Mouse (Mus musculus) erythroblast, adult 5-6 weeks (primary cell): ENCODE measurements around the gene Olfr678. TPM values are rescaled to one million over a fixed set of nuclear protein-coding genes. Genes with fewer than 3 reads are reported as not detected.
"Not testable (repeated sequence)": the region's sequence is repeated elsewhere in the genome, so short reads cannot be mapped to it uniquely, and the experiment has no call there.

Source experiments
- ATAC-seq: replicated peaks from 2 replicates; pipeline ENCODE4 v1.8.0; 2016; ENCODE audit warnings: moderate number of reproducible peaks, mild to moderate bottlenecking, moderate TSS enrichment, inconsistent platforms; ENCODE audit not compliant: poor library complexity, low FRiP score, severe bottlenecking
- total RNA-seq, 2 experiments: library from RNA; stranded (forward) in 1 of 2; stranded (reverse) in 1 of 2; fragments of 150-400 nt in 1 of 2; fragments of 200-764, 138-1000 nt in 1 of 2; gene quantifications; 2 replicates each; pipeline versions ENCODE4 v1.2.3 to v1.2.4; 2015 to 2017; ENCODE audit warnings: low replicate concordance in 2 of 2

Gene Olfr678
- not detected in 2 replicates for total RNA-seq (2015; ENCODE audit: low replicate concordance)
- total RNA-seq (2017; ENCODE audit: low replicate concordance) = not detected in 2 replicates

- ATAC-seq = no peak
Measured at GRCm38 (mm10) chr7:105064175-105064574, at the start of gene Olfr678. Gene Olfr678, plus strand, starts transcription at chr7:105064475.

- ATAC-seq = no peak
Measured at GRCm38 (mm10) chr7:105022530-105022929, 41.7 kb upstream of the Olfr678 start.

GRCm38 (mm10) chr7:105028360-105028759 is 35.9 kb upstream of the Olfr678 start, which contains the start of gene Olfr675:
Gene Olfr675, minus strand, starts transcription at chr7:105028460.
- no peak for ATAC-seq

- ATAC-seq = no peak
Measured at GRCm38 (mm10) chr7:105032398-105032797, 31.9 kb upstream of the Olfr678 start, which contains the start of gene Olfr676. Gene Olfr676, plus strand, starts transcription at chr7:105032698.

- ATAC-seq = not testable (repeated sequence)
Measured at GRCm38 (mm10) chr7:105033836-105034235, 30.4 kb upstream of the Olfr678 start.

- ATAC-seq = no peak
Measured at GRCm38 (mm10) chr7:105058951-105059350, 5.3 kb upstream of the Olfr678 start.

GRCm38 (mm10) chr7:105080905-105081304 is 16.6 kb downstream of the Olfr678 start, which contains the start of gene Olfr679:
Gene Olfr679, plus strand, starts transcription at chr7:105081205.
- ATAC-seq = no peak

GRCm38 (mm10) chr7:105092717-105093116 is 28.4 kb downstream of the Olfr678 start, which contains the start of gene Olfr680-ps1:
Gene Olfr680-ps1, minus strand, starts transcription at chr7:105092817.
- ATAC-seq = not testable (repeated sequence)

- no peak for ATAC-seq
Measured at GRCm38 (mm10) chr7:105116536-105116935, 52.3 kb downstream of the Olfr678 start, which contains the start of gene Olfr681. Gene Olfr681, plus strand, starts transcription at chr7:105116836.

Other genes starting within 250 kb of the Olfr678 start
- gene Usp17lb, start 221.9 kb upstream of the Olfr678 start, total RNA-seq (2015; ENCODE audit: low replicate concordance) = not detected in 2 replicates
- not detected in 2 replicates for gene Usp17lb, start 221.9 kb upstream of the Olfr678 start, total RNA-seq (2017; ENCODE audit: low replicate concordance)
- gene Usp17la, start 207.5 kb upstream of the Olfr678 start, total RNA-seq (2015; ENCODE audit: low replicate concordance) = not detected in 2 replicates
- gene Usp17la, start 207.5 kb upstream of the Olfr678 start, total RNA-seq (2017; ENCODE audit: low replicate concordance) = not detected in 2 replicates
- not detected in 2 replicates for gene Olfr665, start 186.4 kb upstream of the Olfr678 start, total RNA-seq (2015; ENCODE audit: low replicate concordance)
- not detected in 2 replicates for gene Olfr665, start 186.4 kb upstream of the Olfr678 start, total RNA-seq (2017; ENCODE audit: low replicate concordance)
- gene Olfr666, start 168.5 kb upstream of the Olfr678 start, total RNA-seq (2015; ENCODE audit: low replicate concordance) = not detected in 2 replicates
- not detected in 2 replicates for gene Olfr666, start 168.5 kb upstream of the Olfr678 start, total RNA-seq (2017; ENCODE audit: low replicate concordance)
- gene Olfr667, start 143.0 kb upstream of the Olfr678 start, total RNA-seq (2015; ENCODE audit: low replicate concordance) = not detected in 2 replicates
- not detected in 2 replicates for gene Olfr667, start 143.0 kb upstream of the Olfr678 start, total RNA-seq (2017; ENCODE audit: low replicate concordance)
- gene Olfr668, start 136.4 kb upstream of the Olfr678 start, total RNA-seq (2015; ENCODE audit: low replicate concordance) = not detected in 2 replicates
- gene Olfr668, start 136.4 kb upstream of the Olfr678 start, total RNA-seq (2017; ENCODE audit: low replicate concordance) = not detected in 2 replicates
- gene Olfr669, start 130.2 kb upstream of the Olfr678 start, total RNA-seq (2015; ENCODE audit: low replicate concordance) = not detected in 2 replicates
- gene Olfr669, start 130.2 kb upstream of the Olfr678 start, total RNA-seq (2017; ENCODE audit: low replicate concordance) = not detected in 2 replicates
- gene Olfr670, start 101.9 kb upstream of the Olfr678 start, total RNA-seq (2015; ENCODE audit: low replicate concordance) = not detected in 2 replicates
- gene Olfr670, start 101.9 kb upstream of the Olfr678 start, total RNA-seq (2017; ENCODE audit: low replicate concordance) = not detected in 2 replicates
- not detected in 2 replicates for gene Olfr671, start 85.3 kb upstream of the Olfr678 start, total RNA-seq (2015; ENCODE audit: low replicate concordance)
- gene Olfr671, start 85.3 kb upstream of the Olfr678 start, total RNA-seq (2017; ENCODE audit: low replicate concordance) = not detected in 2 replicates
- gene Olfr672, start 62.4 kb upstream of the Olfr678 start, total RNA-seq (2015; ENCODE audit: low replicate concordance) = not detected in 2 replicates
- not detected in 2 replicates for gene Olfr672, start 62.4 kb upstream of the Olfr678 start, total RNA-seq (2017; ENCODE audit: low replicate concordance)
- not detected in 2 replicates for gene Olfr675, start 36.0 kb upstream of the Olfr678 start, total RNA-seq (2015; ENCODE audit: low replicate concordance)
- not detected in 2 replicates for gene Olfr675, start 36.0 kb upstream of the Olfr678 start, total RNA-seq (2017; ENCODE audit: low replicate concordance)
- gene Olfr676, start 31.8 kb upstream of the Olfr678 start, total RNA-seq (2015; ENCODE audit: low replicate concordance) = not detected in 2 replicates
- gene Olfr676, start 31.8 kb upstream of the Olfr678 start, total RNA-seq (2017; ENCODE audit: low replicate concordance) = not detected in 2 replicates
- gene Olfr677, start 13.1 kb upstream of the Olfr678 start, total RNA-seq (2015; ENCODE audit: low replicate concordance) = not detected in 2 replicates
- not detected in 2 replicates for gene Olfr677, start 13.1 kb upstream of the Olfr678 start, total RNA-seq (2017; ENCODE audit: low replicate concordance)
- gene Olfr679, start 16.7 kb downstream of the Olfr678 start, total RNA-seq (2015; ENCODE audit: low replicate concordance) = not detected in 2 replicates
- gene Olfr679, start 16.7 kb downstream of the Olfr678 start, total RNA-seq (2017; ENCODE audit: low replicate concordance) = not detected in 2 replicates
- gene Olfr680-ps1, start 28.3 kb downstream of the Olfr678 start, total RNA-seq (2015; ENCODE audit: low replicate concordance) = not detected in 2 replicates
- not detected in 2 replicates for gene Olfr680-ps1, start 28.3 kb downstream of the Olfr678 start, total RNA-seq (2017; ENCODE audit: low replicate concordance)
- not detected in 2 replicates for gene Olfr681, start 52.4 kb downstream of the Olfr678 start, total RNA-seq (2015; ENCODE audit: low replicate concordance)
- gene Olfr681, start 52.4 kb downstream of the Olfr678 start, total RNA-seq (2017; ENCODE audit: low replicate concordance) = not detected in 2 replicates
- not detected in 2 replicates for gene Olfr683, start 82.5 kb downstream of the Olfr678 start, total RNA-seq (2015; ENCODE audit: low replicate concordance)
- gene Olfr683, start 82.5 kb downstream of the Olfr678 start, total RNA-seq (2017; ENCODE audit: low replicate concordance) = not detected in 2 replicates
- gene Olfr684, start 99.2 kb downstream of the Olfr678 start, total RNA-seq (2015; ENCODE audit: low replicate concordance) = not detected in 2 replicates
- gene Olfr684, start 99.2 kb downstream of the Olfr678 start, total RNA-seq (2017; ENCODE audit: low replicate concordance) = 0.09 TPM in 1 of 2 replicates, not detected in the other
- gene Olfr685, start 121.5 kb downstream of the Olfr678 start, total RNA-seq (2015; ENCODE audit: low replicate concordance) = not detected in 2 replicates
- not detected in 2 replicates for gene Olfr685, start 121.5 kb downstream of the Olfr678 start, total RNA-seq (2017; ENCODE audit: low replicate concordance)
- gene Olfr686, start 143.0 kb downstream of the Olfr678 start, total RNA-seq (2015; ENCODE audit: low replicate concordance) = not detected in 2 replicates
- gene Olfr686, start 143.0 kb downstream of the Olfr678 start, total RNA-seq (2017; ENCODE audit: low replicate concordance) = not detected in 2 replicates
- not detected in 2 replicates for gene Olfr688, start 223.6 kb downstream of the Olfr678 start, total RNA-seq (2015; ENCODE audit: low replicate concordance)
- gene Olfr688, start 223.6 kb downstream of the Olfr678 start, total RNA-seq (2017; ENCODE audit: low replicate concordance) = not detected in 2 replicates
- not detected in 2 replicates for gene Olfr689, start 246.7 kb downstream of the Olfr678 start, total RNA-seq (2015; ENCODE audit: low replicate concordance)
- gene Olfr689, start 246.7 kb downstream of the Olfr678 start, total RNA-seq (2017; ENCODE audit: low replicate concordance) = not detected in 2 replicates